Mouse (Mus musculus) neural tube, embryonic 11.5 days (tissue): ENCODE results near the gene Clta. TPM values are rescaled to one million over a fixed set of nuclear protein-coding genes. Genes with fewer than 3 reads are reported as not detected.

Source experiments
- ATAC-seq: fragments of 200-750 bp; cut with Nextera tagmentation; 2 replicates; pipeline ENCODE4 v1.8.0; 2017; ENCODE audit warnings: moderate number of reproducible peaks, mild to moderate bottlenecking, moderate TSS enrichment, moderate library complexity; ENCODE audit not compliant: insufficient read depth, low FRiP score, low TSS enrichment
- DNase-seq: peaks from one replicate; pipeline ENCODE4 v3.0.0-alpha.2; 2015; ENCODE audit warnings: low spot score
- H3K27ac ChIP-seq: fragments of 300-500 bp; sonication (generic); 2 replicates; pipeline ENCODE4 v1.5.1; 2014; ENCODE audit warnings: low read depth, mild to moderate bottlenecking, low read length
- H3K27me3 ChIP-seq: fragments of 300-500 bp; sonication (generic); 2 replicates; pipeline ENCODE4 v1.6.1; 2014; ENCODE audit warnings: mild to moderate bottlenecking, low read length, mixed read lengths; ENCODE audit not compliant: control insufficient read depth, insufficient read depth
- H3K36me3 ChIP-seq: fragments of 300-500 bp; sonication (generic); 2 replicates; pipeline ENCODE4 v1.6.1; 2014; ENCODE audit warnings: mild to moderate bottlenecking, low read length, moderate library complexity, mixed read lengths; ENCODE audit not compliant: control insufficient read depth, insufficient read depth
- H3K4me1 ChIP-seq: fragments of 300-500 bp; sonication (generic); 2 replicates; pipeline ENCODE4 v1.6.1; 2014; ENCODE audit warnings: low read length, mixed read lengths; ENCODE audit not compliant: control insufficient read depth, insufficient read depth
- H3K4me2 ChIP-seq: fragments of 300-500 bp; sonication (generic); 2 replicates; pipeline ENCODE4 v1.6.1; 2014; ENCODE audit warnings: low read depth, mild to moderate bottlenecking, moderate library complexity
- H3K4me3 ChIP-seq: fragments of 300-500 bp; sonication (generic); 2 replicates; pipeline ENCODE4 v1.5.1; 2014; ENCODE audit warnings: low read depth, low read length
- H3K9ac ChIP-seq: fragments of 300-500 bp; sonication (generic); 2 replicates; pipeline ENCODE4 v1.6.1; 2014; ENCODE audit warnings: mild to moderate bottlenecking, low read length
- H3K9me3 ChIP-seq: fragments of 300-500 bp; sonication (generic); 2 replicates; pipeline ENCODE4 v1.6.1; 2016; ENCODE audit warnings: low read length; ENCODE audit not compliant: control insufficient read depth
- WGBS: fragments of 180-500 bp; shearing (Covaris S2); extraction: QIAGEN DNeasy Blood & Tissue Kit; methylation state at CpG from one replicate; pipeline ENCODE4 v1.1.7; 2014; 5-methylcytosine and 5-hydroxymethylcytosine counted together
- polyA plus RNA-seq: library from polyadenylated mRNA; unstranded; fragments of >200 nt; fragmentation: Nextera tagmentation; extraction: Ambion mirVana; gene quantifications from 2 replicates; pipeline ENCODE4 v1.2.1, GENCODE M21; 2014

Clta gene
- polyA plus RNA-seq, 1 experiment from 2014 or later: 257 TPM

DNA sequence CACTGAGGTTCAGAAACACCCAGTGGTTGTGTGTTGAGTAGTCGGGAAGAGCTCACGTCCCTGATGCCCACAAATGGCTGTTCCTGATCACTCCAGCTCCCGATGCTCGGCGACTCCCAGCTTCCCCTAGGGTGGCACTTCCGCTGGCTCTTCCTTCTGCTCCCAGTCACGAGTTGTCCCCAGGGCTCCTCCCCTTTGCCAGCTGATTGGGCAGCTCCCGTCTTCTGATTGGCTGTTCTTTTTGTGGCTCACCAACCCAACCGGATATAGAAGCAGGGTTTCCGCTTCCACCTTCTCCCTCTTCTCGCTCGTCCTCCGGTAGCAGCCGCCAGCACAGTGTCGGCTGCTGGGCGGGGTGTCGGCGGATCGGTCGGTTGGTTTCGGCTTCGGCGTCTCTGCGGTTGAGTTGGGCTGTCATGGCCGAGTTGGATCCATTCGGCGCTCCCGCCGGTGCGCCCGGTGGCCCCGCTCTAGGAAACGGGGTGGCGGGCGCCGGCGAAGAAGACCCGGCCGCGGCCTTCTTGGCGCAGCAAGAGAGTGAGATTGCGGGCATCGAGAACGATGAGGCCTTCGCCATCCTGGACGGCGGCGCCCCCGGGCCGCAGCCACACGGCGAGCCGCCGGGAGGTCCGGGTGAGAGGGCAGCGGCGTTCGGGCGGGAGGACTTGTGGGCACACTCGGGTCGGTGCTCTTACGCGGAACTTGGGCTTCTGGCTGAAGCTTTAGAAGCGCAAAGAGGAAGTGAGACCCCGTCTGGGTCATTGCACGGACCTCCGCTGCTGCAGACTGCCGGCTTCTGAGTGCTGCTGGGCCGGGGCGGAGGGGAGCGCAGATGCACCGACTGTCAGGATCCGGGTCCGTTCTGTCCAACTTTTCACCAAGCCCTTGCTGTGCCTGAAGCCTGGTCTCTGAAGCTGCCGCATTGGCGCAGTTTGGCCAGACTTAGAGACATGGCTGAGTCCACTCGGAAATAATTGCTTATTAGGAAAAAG, 8.4 kb downstream of the Clta start:
- 0 out of 2 replicates have a peak overlapping the region, but pooled peaks have one; percentile 35 for H3K27ac ChIP-seq
- ATAC-seq: peak; percentile 97
- H3K4me3 ChIP-seq: peak overlapping the region; percentile 96
- peak overlapping the region; percentile 83 for H3K4me2 ChIP-seq
- peak; percentile 90 for DNase-seq
- peaks cover 12% of the 10 kb centered on the region for H3K4me1 ChIP-seq
- H3K36me3 ChIP-seq: no peaks in the 10 kb centered on the region
- peak overlapping the region; percentile 83 for H3K9ac ChIP-seq
- WGBS: under 1% methylated on average over 77 of the region's 77 CpGs
- no peaks in the 10 kb centered on the region for H3K27me3 ChIP-seq
- no peaks in the 10 kb centered on the region for H3K9me3 ChIP-seq

DNA sequence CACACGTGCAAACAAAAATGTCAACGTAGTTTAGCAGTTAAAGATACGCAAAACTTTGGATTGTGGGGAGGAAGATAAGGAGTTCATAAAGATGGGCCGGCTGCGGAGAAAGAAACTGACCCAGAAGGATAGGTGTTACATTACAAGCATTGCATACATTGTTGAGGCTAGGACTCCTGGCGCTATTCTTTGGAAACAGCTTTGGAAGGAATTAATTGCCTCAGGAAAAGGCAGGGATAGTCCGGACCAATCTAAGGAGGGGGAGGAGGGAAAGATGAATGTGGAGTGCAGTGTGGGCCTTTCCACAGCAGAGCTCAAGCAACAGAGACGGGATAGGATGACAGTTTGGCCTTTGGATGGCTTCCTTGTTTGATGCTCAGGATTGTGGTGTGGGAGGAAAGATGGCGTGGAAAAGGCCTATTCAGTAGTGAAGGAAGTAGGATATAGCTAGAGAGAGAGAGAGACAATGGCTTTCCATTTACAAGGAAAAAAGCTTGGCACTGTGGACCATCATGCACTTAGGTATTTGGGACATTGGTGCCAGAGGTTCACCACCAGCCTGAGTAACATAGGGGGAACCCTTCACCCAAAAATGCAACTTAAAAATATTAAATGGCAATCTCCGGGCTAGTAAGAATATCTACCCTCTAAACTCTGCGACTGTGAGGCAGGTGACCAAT, 9.3 kb downstream of the Clta start:
- DNase-seq (no peak), ATAC-seq (no peak)
- Histone ChIP-seq H3K27me3 (no peaks in the 10 kb centered on the region), H3K9ac (peak overlapping the region; percentile 83), H3K9me3 (no peaks in the 10 kb centered on the region), H3K4me2 (peak overlapping the region; percentile 83), H3K4me3 (peak overlapping the region; percentile 96), H3K27ac (no peak overlapping the region), H3K36me3 (no peaks in the 10 kb centered on the region), H3K4me1 (peaks cover 12% of the 10 kb centered on the region)
- WGBS: 30% methylated on average over 11 of the region's 11 CpGs

DNA sequence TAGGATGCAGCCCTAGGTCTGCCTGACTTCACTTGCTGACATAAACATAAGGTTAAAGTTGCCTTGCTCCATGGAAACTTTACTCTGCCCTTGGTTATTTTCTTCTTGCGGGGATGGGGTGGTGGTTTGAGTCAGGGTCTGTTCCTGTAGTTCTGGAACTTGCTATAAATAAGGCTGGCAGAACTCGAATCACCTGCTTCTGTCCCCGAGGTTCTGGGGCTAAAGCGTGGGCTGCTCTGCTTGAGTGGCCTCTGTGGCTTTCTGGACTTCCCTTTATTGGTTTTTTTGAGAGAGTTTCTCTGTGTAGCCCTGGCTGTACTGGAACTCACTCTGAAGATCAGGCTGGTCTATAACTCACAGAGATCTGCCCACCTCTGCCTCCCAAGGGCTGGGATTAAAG, 11.8 kb downstream of the Clta start:
- Histone ChIP-seq H3K4me1 (peaks cover 12% of the 10 kb centered on the region), H3K9ac (no peak overlapping the region), H3K4me2 (no peak overlapping the region), H3K4me3 (no peak overlapping the region; the same call in 1 of the 2 replicates), H3K27me3 (no peaks in the 10 kb centered on the region), H3K27ac (no peak overlapping the region), H3K9me3 (no peaks in the 10 kb centered on the region), H3K36me3 (peaks cover 4% of the 10 kb centered on the region)
- DNase-seq (no peak), ATAC-seq (no peak)
- WGBS: 94% methylated on average over 4 of the region's 4 CpGs

DNA sequence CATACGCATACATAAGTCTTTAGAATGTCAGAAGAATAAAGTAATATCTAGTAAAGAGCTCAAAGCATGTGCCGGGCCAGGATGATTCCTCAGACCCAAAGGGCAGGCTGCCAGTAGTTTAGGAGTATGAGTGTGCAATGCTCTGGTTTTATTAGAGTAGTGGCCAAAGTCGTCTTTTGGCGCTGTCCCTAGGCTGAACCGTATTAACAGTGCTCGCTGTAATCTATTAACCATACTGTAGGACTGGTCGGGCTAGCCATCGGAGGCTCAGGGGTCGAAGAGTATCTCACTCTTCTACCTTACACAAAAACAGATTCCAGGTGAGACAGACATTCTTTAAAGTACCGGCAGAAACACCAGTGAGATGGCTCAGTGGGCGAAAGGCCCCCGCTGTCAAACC, 12.5 kb downstream of the Clta start:
- no peaks in the 10 kb centered on the region for H3K27me3 ChIP-seq

DNA sequence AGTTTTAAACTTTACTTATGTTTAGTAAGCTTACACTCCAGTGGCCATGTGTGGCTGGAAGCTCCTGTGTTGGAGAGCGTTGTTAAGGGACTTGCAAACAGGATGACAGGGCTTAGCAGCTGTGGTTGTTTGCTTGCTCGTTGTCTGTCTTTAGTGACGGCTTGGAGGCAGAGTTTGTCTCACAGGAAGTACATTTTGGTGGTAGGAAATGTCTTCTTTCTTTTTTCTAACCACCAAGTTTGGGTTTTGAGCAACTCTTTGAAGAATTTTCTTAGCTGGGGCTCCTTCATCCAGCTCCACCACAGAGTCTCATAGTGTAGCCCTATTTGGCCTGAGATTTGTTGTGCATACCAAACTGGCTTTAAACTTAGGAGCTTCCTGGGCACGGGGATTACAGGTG, 18.1 kb downstream of the Clta start:
- H3K27me3 ChIP-seq: no peaks in the 10 kb centered on the region
- no peak overlapping the region for H3K27ac ChIP-seq
- no peak overlapping the region for H3K4me2 ChIP-seq
- no peaks in the 10 kb centered on the region for H3K9me3 ChIP-seq
- no peak overlapping the region for H3K4me3 ChIP-seq
- DNase-seq (no peak), ATAC-seq (no peak)
- whole genome bisulfite sequencing: 91% methylated on average over 4 of the region's 4 CpGs
- H3K36me3 ChIP-seq: peaks cover 8% of the 10 kb centered on the region
- H3K4me1 ChIP-seq: no peaks in the 10 kb centered on the region
- H3K9ac ChIP-seq: no peak overlapping the region

More for the DNA sequence above, 12.5 kb downstream of the Clta start:
- Histone ChIP-seq H3K9ac (no peak overlapping the region), H3K4me1 (peaks cover 12% of the 10 kb centered on the region), H3K4me3 (no peak overlapping the region), H3K36me3 (peaks cover 4% of the 10 kb centered on the region), H3K4me2 (no peak overlapping the region), H3K27ac (no peak overlapping the region), H3K9me3 (no peaks in the 10 kb centered on the region)
- DNase-seq (no peak), ATAC-seq (no peak)
- 96% methylated on average over 12 of the region's 12 CpGs for WGBS

DNA sequence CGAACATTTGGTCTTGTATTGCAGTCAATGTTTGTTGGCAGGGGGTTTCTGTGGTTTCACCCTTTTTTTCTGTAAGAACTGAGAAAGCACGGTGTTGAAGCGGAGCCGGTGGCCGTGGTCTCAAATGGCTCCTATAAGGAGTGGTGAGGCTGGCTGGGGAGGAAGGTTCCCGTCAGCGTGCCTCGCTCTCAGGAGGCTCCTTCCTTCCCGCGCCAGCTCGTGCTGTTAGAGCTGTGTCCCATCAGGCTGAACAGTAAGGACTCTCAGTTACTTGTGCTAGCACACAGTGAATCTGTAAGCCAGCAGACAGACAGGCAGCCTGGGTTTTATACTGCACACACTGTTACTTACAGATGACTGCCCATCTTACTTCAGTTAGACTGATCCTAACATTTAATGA, 18.5 kb downstream of the Clta start:
- Histone ChIP-seq H3K9me3 (no peaks in the 10 kb centered on the region), H3K36me3 (peaks cover 8% of the 10 kb centered on the region), H3K27me3 (no peaks in the 10 kb centered on the region), H3K27ac (no peak overlapping the region), H3K4me1 (no peaks in the 10 kb centered on the region), H3K9ac (no peak overlapping the region), H3K4me3 (no peak overlapping the region), H3K4me2 (no peak overlapping the region)
- ATAC-seq (no peak), DNase-seq (no peak)
- WGBS: 96% methylated on average over 11 of the region's 11 CpGs

DNA sequence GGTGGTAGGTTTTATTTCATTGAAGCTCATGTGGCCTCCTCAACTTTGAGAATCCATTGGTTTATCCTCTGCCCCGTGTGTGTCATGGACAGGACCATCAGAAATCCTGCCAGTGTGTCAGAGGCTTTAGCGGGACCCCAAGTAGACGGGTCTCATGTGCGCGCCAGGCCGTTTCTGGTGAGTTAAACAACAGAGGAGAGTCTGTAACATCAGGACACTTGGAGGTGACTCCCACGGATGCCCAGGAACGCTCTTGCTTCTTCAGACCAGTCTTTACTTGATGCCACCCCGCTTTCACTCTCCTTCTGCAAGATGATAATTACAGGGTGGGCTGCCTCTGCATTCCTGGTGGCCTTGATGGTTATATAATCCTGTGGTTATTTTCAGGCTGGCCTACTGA, 19.4 kb downstream of the Clta start:
- WGBS: 97% methylated on average over 9 of the region's 9 CpGs
- Histone ChIP-seq H3K4me3 (no peak overlapping the region), H3K9me3 (no peaks in the 10 kb centered on the region), H3K27me3 (no peaks in the 10 kb centered on the region), H3K27ac (no peak overlapping the region), H3K9ac (no peak overlapping the region), H3K4me2 (no peak overlapping the region), H3K36me3 (peaks cover 11% of the 10 kb centered on the region), H3K4me1 (no peaks in the 10 kb centered on the region)
- ATAC-seq (no peak), DNase-seq (no peak)

DNA sequence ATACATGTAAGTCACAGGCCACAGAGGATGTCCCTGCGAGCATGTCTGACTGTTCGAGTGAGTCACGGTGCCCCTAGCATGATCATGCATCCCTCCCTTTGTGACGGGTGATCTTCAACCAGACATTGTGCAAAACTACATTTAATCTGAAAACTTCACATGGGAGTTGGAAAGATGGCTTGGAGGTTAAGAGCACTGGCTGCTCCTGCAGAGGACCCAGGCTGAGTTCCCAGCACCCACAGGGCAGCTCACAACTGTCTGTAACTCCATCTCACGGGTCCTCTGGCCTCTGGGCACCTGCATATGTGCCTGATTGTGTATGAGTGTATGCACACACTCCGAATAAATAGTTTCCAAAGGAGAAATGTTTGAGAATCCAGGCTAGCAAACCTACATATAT, 20.0 kb downstream of the Clta start:
- no peaks in the 10 kb centered on the region for H3K9me3 ChIP-seq
- no peaks in the 10 kb centered on the region for H3K27me3 ChIP-seq
- no peak overlapping the region for H3K9ac ChIP-seq
- H3K4me1 ChIP-seq: no peaks in the 10 kb centered on the region
- no peak overlapping the region for H3K4me3 ChIP-seq
- 96% methylated on average over 6 of the region's 6 CpGs for WGBS
- H3K36me3 ChIP-seq: peaks cover 11% of the 10 kb centered on the region
- DNase-seq (no peak), ATAC-seq (no peak)
- no peak overlapping the region for H3K27ac ChIP-seq
- H3K4me2 ChIP-seq: no peak overlapping the region
